Mouse (Mus musculus) common myeloid progenitor, adult 5-6 weeks (primary cell): Measurements from ENCODE around the gene Pde4a. TPM values are rescaled to one million over a fixed set of nuclear protein-coding genes. Genes with fewer than 3 reads are reported as not detected.

Source experiments
- total RNA-seq: library from RNA; stranded (forward); fragments of 200-1000, 187-1606 nt; gene quantifications from 2 replicates; pipeline ENCODE4 v1.2.3, GENCODE M21; 2017

Pde4a gene
- total RNA-seq, 1 experiment from 2014 or later: 10.9 TPM

Other genes starting within 250 kb of the Pde4a start
- 271 and 309 TPM in 2 replicates for gene Dnmt1, start 205.8 kb upstream of the Pde4a start, total RNA-seq
- 1.4 and 2.2 TPM in 2 replicates for gene S1pr2, start 188.9 kb upstream of the Pde4a start, total RNA-seq
- 33.0 and 35.8 TPM in 2 replicates for gene Mrpl4, start 163.0 kb upstream of the Pde4a start, total RNA-seq
- 9.1 and 14.8 TPM in 2 replicates for gene Icam1, start 149.7 kb upstream of the Pde4a start, total RNA-seq
- gene Icam4, start 136.3 kb upstream of the Pde4a start, total RNA-seq: 11.5 and 28.9 TPM in 2 replicates
- gene Icam5, start 133.6 kb upstream of the Pde4a start, total RNA-seq: not detected in 2 replicates
- 1.7 TPM in 1 of 2 replicates, not detected in the other for gene Zglp1, start 98.6 kb upstream of the Pde4a start, total RNA-seq
- gene Gm49373, start 92.6 kb upstream of the Pde4a start, total RNA-seq: not detected in 2 replicates
- gene Fdx1l, start 92.1 kb upstream of the Pde4a start, total RNA-seq: 48.3 and 54.3 TPM in 2 replicates
- 4.4 and 8.4 TPM in 2 replicates for gene Gm38431, start 73.7 kb upstream of the Pde4a start, total RNA-seq
- gene Raver1, start 73.7 kb upstream of the Pde4a start, total RNA-seq: 30.2 and 38.9 TPM in 2 replicates
- gene Tyk2, start 34.5 kb upstream of the Pde4a start, total RNA-seq: 11.8 and 13.8 TPM in 2 replicates
- gene Cdc37, start 15.7 kb upstream of the Pde4a start, total RNA-seq: 348 and 349 TPM in 2 replicates
- 35.4 and 38.3 TPM in 2 replicates for gene Keap1, start 73.6 kb downstream of the Pde4a start, total RNA-seq
- 0.09 TPM in 1 of 2 replicates, not detected in the other for gene S1pr5, start 82.7 kb downstream of the Pde4a start, total RNA-seq
- 6.1 and 14.8 TPM in 2 replicates for gene Atg4d, start 99.6 kb downstream of the Pde4a start, total RNA-seq
- 55.2 and 64.0 TPM in 2 replicates for gene Kri1, start 122.3 kb downstream of the Pde4a start, total RNA-seq
- gene Cdkn2d, start 125.7 kb downstream of the Pde4a start, total RNA-seq: 8.4 and 25.3 TPM in 2 replicates
- 0.37 and 2.5 TPM in 2 replicates for gene Ap1m2, start 146.6 kb downstream of the Pde4a start, total RNA-seq
- gene Slc44a2, start 155.0 kb downstream of the Pde4a start, total RNA-seq: 76.6 and 80.6 TPM in 2 replicates
- gene Ilf3, start 202.2 kb downstream of the Pde4a start, total RNA-seq: 73.7 and 95.9 TPM in 2 replicates
- 22.5 and 25.5 TPM in 2 replicates for gene Qtrt1, start 246.1 kb downstream of the Pde4a start, total RNA-seq